Mouse (Mus musculus) embryonic facial prominence, embryonic 11.5 days (tissue): ENCODE results near the gene Btbd2. TPM values are rescaled to one million over a fixed set of nuclear protein-coding genes. Genes with fewer than 3 reads are reported as not detected.
A peak's percentile ranks its signal among the peaks of the same experiment; 100 is the strongest.

ENCODE experiments used
- ATAC-seq: fragments of 200-750 bp; cut with Nextera tagmentation; replicated peaks from 2 replicates; pipeline ENCODE4 v1.8.0; 2017; ENCODE audit warnings: low read depth; ENCODE audit not compliant: insufficient number of reproducible peaks, low FRiP score, low TSS enrichment
- DNase-seq: peaks from one replicate; pipeline ENCODE4 v3.0.0-alpha.2; 2015; ENCODE audit warnings: low spot score
- H3K27ac ChIP-seq: fragments of 300-500 bp; sonication (generic); replicated peaks from 2 replicates; pipeline ENCODE4 v1.5.1; 2014; ENCODE audit warnings: mild to moderate bottlenecking, low read depth, low read length, control low read depth
- H3K27me3 ChIP-seq: fragments of 300-500 bp; sonication (generic); 2 replicates; pipeline ENCODE4 v1.6.1; 2014; ENCODE audit warnings: mild to moderate bottlenecking, low read length, moderate library complexity, mixed read lengths; ENCODE audit not compliant: control insufficient read depth, insufficient read depth
- H3K36me3 ChIP-seq: fragments of 300-500 bp; sonication (generic); replicated peaks from 2 replicates; pipeline ENCODE4 v1.6.1; 2014; ENCODE audit warnings: low read depth, mild to moderate bottlenecking, low read length, moderate library complexity, mixed read lengths; ENCODE audit not compliant: control insufficient read depth, insufficient read depth
- H3K4me1 ChIP-seq: fragments of 300-500 bp; sonication (generic); 2 replicates; pipeline ENCODE4 v1.6.1; 2014; ENCODE audit warnings: low read length, mixed read lengths; ENCODE audit not compliant: control insufficient read depth, insufficient read depth
- H3K4me2 ChIP-seq: fragments of 300-500 bp; sonication (generic); 2 replicates; pipeline ENCODE4 v1.6.1; 2014; ENCODE audit warnings: low read depth, mild to moderate bottlenecking, control low read depth, low read length, moderate library complexity
- H3K4me3 ChIP-seq: fragments of 300-500 bp; sonication (generic); 2 replicates; pipeline ENCODE4 v1.5.1; 2014; ENCODE audit warnings: low read depth, low read length, control low read depth
- H3K9ac ChIP-seq: fragments of 300-500 bp; sonication (generic); replicated peaks from 2 replicates; pipeline ENCODE4 v1.6.1; 2014; ENCODE audit warnings: mild to moderate bottlenecking, control low read depth, low read length
- H3K9me3 ChIP-seq: fragments of 300-500 bp; sonication (generic); replicated peaks from 2 replicates; pipeline ENCODE4 v1.6.1; 2016; ENCODE audit warnings: mild to moderate bottlenecking, low read length, inconsistent platforms, mixed read lengths; ENCODE audit not compliant: control insufficient read depth
- WGBS: fragments of 180-500 bp; shearing (Covaris S2); extraction: QIAGEN DNeasy Blood & Tissue Kit; methylation state at CpG from one replicate; pipeline ENCODE4 v1.1.7; 2014; 5-methylcytosine and 5-hydroxymethylcytosine counted together
- polyA plus RNA-seq: library from polyadenylated mRNA; unstranded; fragments of >200 nt; fragmentation: Nextera tagmentation; extraction: Ambion mirVana; gene quantifications from 2 replicates; pipeline ENCODE4 v1.2.1, GENCODE M21; 2014

Btbd2 gene
- polyA plus RNA-seq, 1 experiment from 2014 or later = 56.3 TPM

- ATAC-seq (no peak), DNase-seq (no peak)
- H3K27me3 ChIP-seq = no peaks in the 10 kb centered on the region
- H3K4me2 ChIP-seq = no peak overlapping the region
- H3K9ac ChIP-seq = no peak overlapping the region
- H3K27ac ChIP-seq = no peak overlapping the region
- 90% methylated on average over 4 of the region's 4 CpGs for WGBS
- H3K36me3 ChIP-seq = peaks cover 31% of the 10 kb centered on the region
- peaks cover 13% of the 10 kb centered on the region for H3K4me1 ChIP-seq
- H3K4me3 ChIP-seq = no peak overlapping the region
- no peaks in the 10 kb centered on the region for H3K9me3 ChIP-seq
These were observed 14.4 kb upstream of the Btbd2 start for GRCm38 (mm10) chr10:80671251-80671650.

GRCm38 (mm10) chr10:80670531-80670930 is 13.7 kb upstream of the Btbd2 start:
- ATAC-seq (no peak), DNase-seq (no peak)
- Histone ChIP-seq H3K36me3 (peaks cover 34% of the 10 kb centered on the region), H3K9me3 (no peaks in the 10 kb centered on the region), H3K4me3 (no peak overlapping the region), H3K4me2 (no peak overlapping the region), H3K27ac (no peak overlapping the region), H3K9ac (no peak overlapping the region), H3K27me3 (no peaks in the 10 kb centered on the region), H3K4me1 (peaks cover 13% of the 10 kb centered on the region)
- WGBS = 92% methylated on average over 2 of the region's 2 CpGs

- no peak for DNase-seq
- Histone ChIP-seq H3K9me3 (no peaks in the 10 kb centered on the region), H3K4me3 (no peak overlapping the region), H3K36me3 (peaks cover 34% of the 10 kb centered on the region), H3K9ac (no peak overlapping the region), H3K27me3 (no peaks in the 10 kb centered on the region), H3K4me2 (no peak overlapping the region), H3K4me1 (peaks cover 15% of the 10 kb centered on the region), H3K27ac (no peak overlapping the region)
- no peak for ATAC-seq
- WGBS = 94% methylated on average over 7 of the region's 7 CpGs
These were observed 13.0 kb upstream of the Btbd2 start for GRCm38 (mm10) chr10:80669737-80670485.

- H3K27ac ChIP-seq = no peak overlapping the region
- no peaks in the 10 kb centered on the region for H3K27me3 ChIP-seq
- no peak overlapping the region for H3K9ac ChIP-seq
- H3K4me1 ChIP-seq = peaks cover 7% of the 10 kb centered on the region
- H3K4me2 ChIP-seq = no peak overlapping the region
- no peaks in the 10 kb centered on the region for H3K9me3 ChIP-seq
- ATAC-seq (no peak), DNase-seq (no peak)
- no peak overlapping the region for H3K4me3 ChIP-seq
- 91% methylated on average over 12 of the region's 12 CpGs for WGBS
- peaks cover 34% of the 10 kb centered on the region for H3K36me3 ChIP-seq
These were observed 12.1 kb upstream of the Btbd2 start for GRCm38 (mm10) chr10:80669018-80669417.

- H3K4me2 ChIP-seq = no peak overlapping the region
- 89% methylated on average over 11 of the region's 11 CpGs for WGBS
- H3K9me3 ChIP-seq = no peaks in the 10 kb centered on the region
- no peak overlapping the region for H3K9ac ChIP-seq
- DNase-seq (no peak), ATAC-seq (no peak)
- peaks cover 34% of the 10 kb centered on the region for H3K36me3 ChIP-seq
- H3K4me3 ChIP-seq = no peak overlapping the region
- H3K27ac ChIP-seq = no peak overlapping the region
- no peaks in the 10 kb centered on the region for H3K27me3 ChIP-seq
- peaks cover 3% of the 10 kb centered on the region for H3K4me1 ChIP-seq
These were observed 11.7 kb upstream of the Btbd2 start for GRCm38 (mm10) chr10:80668614-80669013.

GRCm38 (mm10) chr10:80666837-80667412 is 10.1 kb upstream of the Btbd2 start:
- H3K4me1 ChIP-seq = peaks cover 2% of the 10 kb centered on the region; the same call in 1 of the 2 replicates
- H3K9ac ChIP-seq = no peak overlapping the region
- H3K9me3 ChIP-seq = no peaks in the 10 kb centered on the region
- no peak overlapping the region for H3K27ac ChIP-seq
- no peak for DNase-seq
- no peaks in the 10 kb centered on the region for H3K27me3 ChIP-seq
- no peak overlapping the region for H3K4me3 ChIP-seq
- H3K4me2 ChIP-seq = no peak overlapping the region
- no peak for ATAC-seq
- H3K36me3 ChIP-seq = peaks cover 34% of the 10 kb centered on the region
- WGBS = 81% methylated on average over 16 of the region's 19 CpGs

GRCm38 (mm10) chr10:80665981-80666733 is 9.3 kb upstream of the Btbd2 start:
- WGBS = 71% methylated on average over 10 of the region's 10 CpGs

GRCm38 (mm10) chr10:80665459-80665858 is 8.6 kb upstream of the Btbd2 start:
- Histone ChIP-seq H3K9ac (no peak overlapping the region), H3K4me3 (no peak overlapping the region), H3K4me1 (peaks cover 2% of the 10 kb centered on the region; the same call in 1 of the 2 replicates), H3K36me3 (peaks cover 28% of the 10 kb centered on the region), H3K4me2 (no peak overlapping the region), H3K27me3 (no peaks in the 10 kb centered on the region), H3K9me3 (no peaks in the 10 kb centered on the region), H3K27ac (no peak overlapping the region)
- DNase-seq (no peak), ATAC-seq (no peak)
- 65% methylated on average over 4 of the region's 4 CpGs for WGBS

More at GRCm38 (mm10) chr10:80665981-80666733, 9.3 kb upstream of the Btbd2 start:
- Histone ChIP-seq H3K27ac (0 out of 2 replicates have a peak overlapping the region, but pooled peaks have one; percentile 8), H3K4me2 (no peak overlapping the region), H3K4me1 (peaks cover 2% of the 10 kb centered on the region; the same call in 1 of the 2 replicates), H3K36me3 (peaks cover 32% of the 10 kb centered on the region), H3K27me3 (no peaks in the 10 kb centered on the region), H3K9me3 (no peaks in the 10 kb centered on the region), H3K9ac (no peak overlapping the region), H3K4me3 (no peak overlapping the region)
- ATAC-seq (no peak), DNase-seq (no peak)
